Mouse (Mus musculus) myocyte (in vitro differentiated cells): ENCODE results near the gene Fmo6. TPM values are rescaled to one million over a fixed set of nuclear protein-coding genes. Genes with fewer than 3 reads are reported as not detected.

Experiments used
- H3K27me3 ChIP-seq: one replicate; pipeline ENCODE4 v1.6.1; 2011; ENCODE audit not compliant: control insufficient read depth, insufficient read depth, insufficient read length
- H3K36me3 ChIP-seq: one replicate; pipeline ENCODE4 v1.6.1; 2011; ENCODE audit not compliant: control insufficient read depth, insufficient read depth
- H3K4me2 ChIP-seq: one replicate; pipeline ENCODE4 v1.6.1; 2011; ENCODE audit warnings: low read depth, control low read depth
- H3K4me3 ChIP-seq: one replicate; pipeline ENCODE4 v1.5.1; 2011; ENCODE audit warnings: mild to moderate bottlenecking, control low read depth, moderate library complexity
- H3K79me2 ChIP-seq: one replicate; pipeline ENCODE4 v1.6.1; 2011; ENCODE audit not compliant: control insufficient read depth, insufficient read depth
- H3ac ChIP-seq: one replicate; pipeline ENCODE4 v1.6.1; 2011; ENCODE audit not compliant: control insufficient read depth, insufficient read length
- CEBPB ChIP-seq: IDR thresholded peaks from 2 replicates; pipeline ENCODE4 v1.6.1; 2011; ENCODE audit warnings: mild to moderate bottlenecking, moderate library complexity; ENCODE audit not compliant: poor library complexity, insufficient read depth, severe bottlenecking
- MAX ChIP-seq: IDR thresholded peaks from one replicate; pipeline ENCODE4 v1.6.1; 2011; ENCODE audit warnings: low read depth, mild to moderate bottlenecking, control low read depth
- MYOD1 ChIP-seq, 3 experiments: IDR thresholded peaks; one replicate each; pipeline ENCODE4 v1.6.1; 2011; ENCODE audit warnings: control low read depth in 2 of 3, low read depth in 2 of 3, mild to moderate bottlenecking in 2 of 3, moderate library complexity in 1 of 3; ENCODE audit not compliant: insufficient read length in 2 of 3, control insufficient read depth in 1 of 3
- MYOG ChIP-seq, 3 experiments: IDR thresholded peaks; one replicate each; pipeline ENCODE4 v1.6.1; 2011; ENCODE audit warnings: control low read depth in 2 of 3, low read depth in 2 of 3, mild to moderate bottlenecking in 2 of 3; ENCODE audit not compliant: insufficient read length in 2 of 3, control insufficient read depth in 1 of 3, insufficient read depth in 1 of 3
- POLR2A ChIP-seq: IDR thresholded peaks from one replicate; pipeline ENCODE4 v1.6.1; 2011; ENCODE audit warnings: low read depth, mild to moderate bottlenecking, control low read depth, moderate library complexity; ENCODE audit not compliant: insufficient read length
- POLR2AphosphoS2 ChIP-seq: IDR thresholded peaks from one replicate; pipeline ENCODE4 v1.6.1; 2011; ENCODE audit warnings: low read depth, control low read depth; ENCODE audit not compliant: insufficient read length
- REST ChIP-seq: IDR thresholded peaks from one replicate; pipeline ENCODE4 v1.6.1; 2011; ENCODE audit warnings: mild to moderate bottlenecking, control low read depth, moderate library complexity; ENCODE audit not compliant: insufficient read depth, insufficient read length
- SRF ChIP-seq: IDR thresholded peaks from one replicate; pipeline ENCODE4 v1.6.1; 2011; ENCODE audit warnings: low read depth; ENCODE audit not compliant: control insufficient read depth, insufficient read length
- TCF12 ChIP-seq: IDR thresholded peaks from one replicate; pipeline ENCODE4 v1.6.1; 2011; ENCODE audit warnings: mild to moderate bottlenecking, control low read depth; ENCODE audit not compliant: poor library complexity, insufficient read depth, severe bottlenecking
- TCF3 ChIP-seq: IDR thresholded peaks from one replicate; pipeline ENCODE4 v1.6.1; 2011; ENCODE audit warnings: low read depth, control low read depth; ENCODE audit not compliant: insufficient read length
- USF1 ChIP-seq: IDR thresholded peaks from one replicate; pipeline ENCODE4 v1.6.1; 2011; ENCODE audit warnings: low read depth, mild to moderate bottlenecking, control low read depth, moderate library complexity
- polyA plus RNA-seq: library from polyadenylated mRNA; unstranded; fragments of >200 nt; fragmentation: generic; extraction: Trizol; gene quantifications from one replicate; pipeline ENCODE4 v1.2.1, GENCODE M21; 2012; ENCODE audit warnings: missing spikeins

Fmo6 gene
- polyA plus RNA-seq, 1 experiment: not detected

- Histone ChIP-seq H3ac (no peak overlapping the region), H3K4me2 (no peak overlapping the region), H3K4me3 (no peak overlapping the region), H3K36me3 (no peaks in the 10 kb centered on the region), H3K27me3 (peaks cover 10% of the 10 kb centered on the region), H3K79me2 (no peaks in the 10 kb centered on the region)
- no peak for TF ChIP-seq CEBPB
- TF ChIP-seq TCF3: no peak
- TF ChIP-seq USF1: no peak
- TF ChIP-seq SRF: no peak
- no peak for TF ChIP-seq TCF12
- no peak for TF ChIP-seq MYOD1 (IDR thresholded peaks at IDR 0.05; ENCODE audit: control insufficient read depth in 1 of 3, insufficient read length in 2 of 3, low read depth in 2 of 3)
- no peak for TF ChIP-seq REST
- no peak for TF ChIP-seq MYOG (IDR thresholded peaks at IDR 0.05; ENCODE audit: control insufficient read depth in 1 of 3, insufficient read depth in 1 of 3, insufficient read length in 2 of 3, low read depth in 2 of 3)
- no peak for TF ChIP-seq POLR2AphosphoS2
- no peak for TF ChIP-seq POLR2A
Measured at GRCm38 (mm10) chr1:162871701-162872311, 65.5 kb downstream of the Fmo6 start.

GRCm38 (mm10) chr1:162870978-162871377, 66.3 kb downstream of the Fmo6 start:
- Histone ChIP-seq H3ac (no peak overlapping the region), H3K27me3 (peaks cover 10% of the 10 kb centered on the region), H3K79me2 (no peaks in the 10 kb centered on the region), H3K36me3 (no peaks in the 10 kb centered on the region), H3K4me2 (no peak overlapping the region), H3K4me3 (no peak overlapping the region)
- no peak for TF ChIP-seq CEBPB
- TF ChIP-seq POLR2AphosphoS2: no peak
- no peak for TF ChIP-seq MYOD1 (IDR thresholded peaks at IDR 0.05; ENCODE audit: control insufficient read depth in 1 of 3, insufficient read length in 2 of 3, low read depth in 2 of 3)
- no peak for TF ChIP-seq MAX

GRCm38 (mm10) chr1:162867396-162867795, 69.9 kb downstream of the Fmo6 start:
- TF ChIP-seq MYOD1 (IDR thresholded peaks at IDR 0.05; ENCODE audit: control insufficient read depth in 1 of 3, insufficient read length in 2 of 3, low read depth in 2 of 3): no peak
- TF ChIP-seq TCF3: no peak
- TF ChIP-seq SRF: no peak
- no peak for TF ChIP-seq MAX
- TF ChIP-seq USF1: no peak
- H3K36me3 ChIP-seq: no peaks in the 10 kb centered on the region
- H3K4me2 ChIP-seq: no peak overlapping the region
- H3ac ChIP-seq: no peak overlapping the region
- H3K4me3 ChIP-seq: no peak overlapping the region
- no peaks in the 10 kb centered on the region for H3K79me2 ChIP-seq
- peaks cover 10% of the 10 kb centered on the region for H3K27me3 ChIP-seq

Other genes with a start within 250 kb of the Fmo6 start
- gene Prrc2c, start 197.0 kb downstream of the Fmo6 start, polyA plus RNA-seq: 24.1 TPM
- gene Fmo4, start 123.5 kb downstream of the Fmo6 start, polyA plus RNA-seq: not detected
- gene Fmo1, start 70.9 kb downstream of the Fmo6 start, polyA plus RNA-seq: 5.0 TPM
- gene Fmo2, start 38.8 kb downstream of the Fmo6 start, polyA plus RNA-seq: not detected
- gene Fmo3, start 47.0 kb upstream of the Fmo6 start, polyA plus RNA-seq: not detected
- gene Mroh9, start 148.2 kb upstream of the Fmo6 start, polyA plus RNA-seq: not detected